10 mouse cellular contexts compared by ENCODE assay signal in genomic region chr2:92423156-92423555, GRCm38 (mm10). TPM values are rescaled to one million over a fixed set of nuclear protein-coding genes. Genes with fewer than 3 reads are reported as not detected.
A peak's percentile ranks its signal among the peaks of the same experiment; 100 is the strongest.
DNase-seq lines count a peak whose midpoint lies in the region; ATAC-seq and TF ChIP-seq lines count a peak whose summit lies in the region.
"Had no signal": no experiment of that assay in that cellular context is flagged by ENCODE, and none has a peak within 500 bp of the region (broad histone marks: within the 10 kb centered on the region; RNA-seq: fewer than 3 reads in every experiment).

No protein-coding gene starts in this region.

- H3K9ac ChIP-seq in hindbrain, embryonic 12.5 days = no peak overlapping the region
- H3K9ac ChIP-seq in neural tube, embryonic 13.5 days = no peak overlapping the region
- 0 out of 2 replicates have a peak overlapping the region, but pooled peaks have one; percentile 43 for H3K9ac ChIP-seq in hindbrain, embryonic 13.5 days
- no peak overlapping the region for H3K9ac ChIP-seq in stomach, postnatal 0 days (ENCODE audit: low read length)
- H3K9ac ChIP-seq: liver, embryonic 14.5 days had no signal

- no peak for DNase-seq in hindbrain, embryonic 10.5 days (ENCODE audit: low spot score)
- no peak for DNase-seq in neural tube, embryonic 10.5 days (ENCODE audit: extremely low spot score, low spot score)
- no peak for DNase-seq in stomach, postnatal 0 days (ENCODE audit: low spot score)
- no peak for DNase-seq in frontal cortex, adult 2 months (ENCODE audit: extremely low spot score in 1 of 2, low spot score in 1 of 2)
- DNase-seq: thymus, postnatal 14 days had no signal

- no peak overlapping the region for H3K4me3 ChIP-seq in hindbrain, embryonic 10.5 days
- no peak overlapping the region for H3K4me3 ChIP-seq in hindbrain, embryonic 12.5 days
- no peak overlapping the region for H3K4me3 ChIP-seq in neural tube, embryonic 13.5 days
- no peak overlapping the region for H3K4me3 ChIP-seq in hindbrain, embryonic 13.5 days
- no peak overlapping the region for H3K4me3 ChIP-seq in stomach, postnatal 0 days (ENCODE audit: low read depth, low read length)

- peaks cover 57% of the 10 kb centered on the region for H3K4me1 ChIP-seq in hindbrain, embryonic 10.5 days (replicated peaks)
- peaks cover 43% of the 10 kb centered on the region for H3K4me1 ChIP-seq in hindbrain, embryonic 12.5 days
- peaks cover 53% of the 10 kb centered on the region for H3K4me1 ChIP-seq in neural tube, embryonic 13.5 days (replicated peaks)
- H3K4me1 ChIP-seq in hindbrain, embryonic 13.5 days (replicated peaks) = peaks cover 56% of the 10 kb centered on the region
- peaks cover 25% of the 10 kb centered on the region for H3K4me1 ChIP-seq in stomach, postnatal 0 days (replicated peaks; ENCODE audit: control insufficient read depth, insufficient read depth)

- WGBS in hindbrain, embryonic 10.5 days = 92% methylated on average over 9 of the region's 9 CpGs
- 93% methylated on average over 9 of the region's 9 CpGs for WGBS in hindbrain, embryonic 12.5 days
- 93% methylated on average over 9 of the region's 9 CpGs for WGBS in neural tube, embryonic 13.5 days
- WGBS in hindbrain, embryonic 13.5 days = 91% methylated on average over 9 of the region's 9 CpGs
- WGBS in stomach, postnatal 0 days = 87% methylated on average over 9 of the region's 9 CpGs

- no peak overlapping the region for H3K4me2 ChIP-seq in hindbrain, embryonic 12.5 days (replicated peaks)
- no peak overlapping the region for H3K4me2 ChIP-seq in neural tube, embryonic 13.5 days
- no peak overlapping the region for H3K4me2 ChIP-seq in hindbrain, embryonic 13.5 days
- no peak overlapping the region for H3K4me2 ChIP-seq in stomach, postnatal 0 days (replicated peaks; ENCODE audit: low read depth)

- H3K36me3 ChIP-seq in hindbrain, embryonic 10.5 days = peaks cover 81% of the 10 kb centered on the region
- peaks cover 68% of the 10 kb centered on the region for H3K36me3 ChIP-seq in hindbrain, embryonic 12.5 days
- peaks cover 70% of the 10 kb centered on the region for H3K36me3 ChIP-seq in neural tube, embryonic 13.5 days
- H3K36me3 ChIP-seq in hindbrain, embryonic 13.5 days = peaks cover 73% of the 10 kb centered on the region
- H3K36me3 ChIP-seq in stomach, postnatal 0 days (ENCODE audit: control insufficient read depth, insufficient read depth, low read length) = peaks cover 29% of the 10 kb centered on the region

- ATAC-seq in hindbrain, embryonic 12.5 days (ENCODE audit: low FRiP score) = no peak
- no peak for ATAC-seq in neural tube, embryonic 13.5 days (ENCODE audit: low read depth)
- no peak for ATAC-seq in hindbrain, embryonic 13.5 days (ENCODE audit: low FRiP score)
- ATAC-seq in stomach, postnatal 0 days (ENCODE audit: low FRiP score, low TSS enrichment) = no peak
- ATAC-seq: activated CD4-positive, CD25-positive, alpha-beta regulatory T cell, adult 4 months had no signal

- H3K27ac ChIP-seq in hindbrain, embryonic 10.5 days = peak overlapping the region; percentile 88
- H3K27ac ChIP-seq in hindbrain, embryonic 12.5 days = no peak overlapping the region; the same call in 1 of the 2 replicates
- peak overlapping the region; percentile 83 for H3K27ac ChIP-seq in neural tube, embryonic 13.5 days (replicated peaks)
- peak overlapping the region; percentile 87 for H3K27ac ChIP-seq in hindbrain, embryonic 13.5 days
- H3K27ac ChIP-seq in stomach, postnatal 0 days (replicated peaks) = peak overlapping the region; percentile 93; the same call in 1 of the 2 replicates
- H3K27ac ChIP-seq: liver, embryonic 14.5 days had no signal

- no peaks in the 10 kb centered on the region for H3K27me3 ChIP-seq in hindbrain, embryonic 10.5 days (ENCODE audit: insufficient read depth, poor library complexity, severe bottlenecking)
- no peaks in the 10 kb centered on the region for H3K27me3 ChIP-seq in hindbrain, embryonic 12.5 days
- no peaks in the 10 kb centered on the region for H3K27me3 ChIP-seq in neural tube, embryonic 13.5 days
- no peaks in the 10 kb centered on the region for H3K27me3 ChIP-seq in hindbrain, embryonic 13.5 days
- no peaks in the 10 kb centered on the region for H3K27me3 ChIP-seq in stomach, postnatal 0 days (ENCODE audit: control insufficient read depth, insufficient read depth, low read length)

- H3K9me3 ChIP-seq in hindbrain, embryonic 10.5 days = no peaks in the 10 kb centered on the region
- H3K9me3 ChIP-seq in hindbrain, embryonic 12.5 days (replicated peaks) = no peaks in the 10 kb centered on the region
- no peaks in the 10 kb centered on the region for H3K9me3 ChIP-seq in neural tube, embryonic 13.5 days
- H3K9me3 ChIP-seq in hindbrain, embryonic 13.5 days = no peaks in the 10 kb centered on the region
- no peaks in the 10 kb centered on the region for H3K9me3 ChIP-seq in stomach, postnatal 0 days (ENCODE audit: control insufficient read depth, low read length)

- no peak for TF ChIP-seq EP300 in stomach, postnatal 0 days (optimal IDR thresholded peaks at IDR 0.05)

- TF ChIP-seq CTCF in stomach, postnatal 0 days (IDR thresholded peaks at IDR 0.05; ENCODE audit: low read depth) = no peak

RNA-seq across cellular contexts. Expression of gene Cry2, which starts 10.7 kb away (rescaled TPM):
- polyA plus RNA-seq in hindbrain, embryonic 10.5 days (2016; fragmentation: Nextera tagmentation; extraction: Ambion mirVana) = 26.0 and 31.7 TPM in 2 replicates
- 38.1 and 39.9 TPM in 2 replicates for polyA plus RNA-seq in hindbrain, embryonic 12.5 days (2016; fragmentation: Nextera tagmentation; extraction: Ambion mirVana)
- polyA plus RNA-seq in neural tube, embryonic 13.5 days (2015; fragmentation: Nextera tagmentation; extraction: Ambion mirVana) = 35.9 and 37.7 TPM in 2 replicates
- polyA plus RNA-seq in hindbrain, embryonic 13.5 days (2015; fragmentation: Nextera tagmentation; extraction: Ambion mirVana) = 36.8 and 38.5 TPM in 2 replicates
- polyA plus RNA-seq in stomach, postnatal 0 days (2015; fragmentation: Nextera tagmentation; extraction: Ambion mirVana) = 14.8 and 17.3 TPM in 2 replicates
- polyA plus RNA-seq in frontal cortex, adult 2 months (2012; rRNA removed) = 94.1 and 100 TPM in 2 replicates

RNA-seq across cellular contexts. Expression of gene Mapk8ip1, which starts 22.1 kb away (rescaled TPM):
- polyA plus RNA-seq in hindbrain, embryonic 10.5 days (2016; fragmentation: Nextera tagmentation; extraction: Ambion mirVana) = 55.0 and 75.5 TPM in 2 replicates
- 112 and 115 TPM in 2 replicates for polyA plus RNA-seq in hindbrain, embryonic 12.5 days (2016; fragmentation: Nextera tagmentation; extraction: Ambion mirVana)
- polyA plus RNA-seq in neural tube, embryonic 13.5 days (2015; fragmentation: Nextera tagmentation; extraction: Ambion mirVana) = 138 and 152 TPM in 2 replicates
- 111 and 112 TPM in 2 replicates for polyA plus RNA-seq in hindbrain, embryonic 13.5 days (2015; fragmentation: Nextera tagmentation; extraction: Ambion mirVana)
- 10.3 and 12.5 TPM in 2 replicates for polyA plus RNA-seq in stomach, postnatal 0 days (2015; fragmentation: Nextera tagmentation; extraction: Ambion mirVana)
- polyA plus RNA-seq in frontal cortex, adult 2 months (2012; rRNA removed) = 288 and 299 TPM in 2 replicates

RNA-seq across cellular contexts. Expression of gene Slc35c1, which starts 37.2 kb away (rescaled TPM):
- polyA plus RNA-seq in hindbrain, embryonic 10.5 days (2016; fragmentation: Nextera tagmentation; extraction: Ambion mirVana) = 13.8 and 14.0 TPM in 2 replicates
- polyA plus RNA-seq in hindbrain, embryonic 12.5 days (2016; fragmentation: Nextera tagmentation; extraction: Ambion mirVana) = 11.9 and 12.5 TPM in 2 replicates
- polyA plus RNA-seq in neural tube, embryonic 13.5 days (2015; fragmentation: Nextera tagmentation; extraction: Ambion mirVana) = 12.3 and 13.1 TPM in 2 replicates
- 10.5 and 12.0 TPM in 2 replicates for polyA plus RNA-seq in hindbrain, embryonic 13.5 days (2015; fragmentation: Nextera tagmentation; extraction: Ambion mirVana)
- 35.8 and 41.7 TPM in 2 replicates for polyA plus RNA-seq in stomach, postnatal 0 days (2015; fragmentation: Nextera tagmentation; extraction: Ambion mirVana)
- 13.3 and 14.7 TPM in 2 replicates for polyA plus RNA-seq in frontal cortex, adult 2 months (2012; rRNA removed)

RNA-seq across cellular contexts. Expression of gene 1700029I15Rik, which starts 40.8 kb away (rescaled TPM):
- polyA plus RNA-seq in hindbrain, embryonic 10.5 days (2016; fragmentation: Nextera tagmentation; extraction: Ambion mirVana) = 3.3 and 4.3 TPM in 2 replicates
- 7.6 and 8.1 TPM in 2 replicates for polyA plus RNA-seq in hindbrain, embryonic 12.5 days (2016; fragmentation: Nextera tagmentation; extraction: Ambion mirVana)
- polyA plus RNA-seq in neural tube, embryonic 13.5 days (2015; fragmentation: Nextera tagmentation; extraction: Ambion mirVana) = 6.4 TPM in 2 replicates
- polyA plus RNA-seq in hindbrain, embryonic 13.5 days (2015; fragmentation: Nextera tagmentation; extraction: Ambion mirVana) = 6.3 and 6.9 TPM in 2 replicates
- polyA plus RNA-seq in stomach, postnatal 0 days (2015; fragmentation: Nextera tagmentation; extraction: Ambion mirVana) = 1.7 and 2.3 TPM in 2 replicates
- polyA plus RNA-seq in frontal cortex, adult 2 months (2012; rRNA removed) = 6.9 and 7.5 TPM in 2 replicates

RNA-seq across cellular contexts. Expression of gene Large2, which starts 48.5 kb away (rescaled TPM):
- polyA plus RNA-seq in hindbrain, embryonic 10.5 days (2016; fragmentation: Nextera tagmentation; extraction: Ambion mirVana) = 7.8 and 12.5 TPM in 2 replicates
- 5.4 and 7.0 TPM in 2 replicates for polyA plus RNA-seq in hindbrain, embryonic 12.5 days (2016; fragmentation: Nextera tagmentation; extraction: Ambion mirVana)
- 0.74 and 1.4 TPM in 2 replicates for polyA plus RNA-seq in neural tube, embryonic 13.5 days (2015; fragmentation: Nextera tagmentation; extraction: Ambion mirVana)
- polyA plus RNA-seq in hindbrain, embryonic 13.5 days (2015; fragmentation: Nextera tagmentation; extraction: Ambion mirVana) = 1.6 and 2.4 TPM in 2 replicates
- polyA plus RNA-seq in stomach, postnatal 0 days (2015; fragmentation: Nextera tagmentation; extraction: Ambion mirVana) = 8.7 and 9.4 TPM in 2 replicates
- 0.50 and 0.66 TPM in 2 replicates for polyA plus RNA-seq in frontal cortex, adult 2 months (2012; rRNA removed)
- polyA plus RNA-seq: activated CD4-positive, CD25-positive, alpha-beta regulatory T cell, adult 4 months had no signal
